Mouse (Mus musculus): ENCODE measurements around the gene Ago1. TPM values are rescaled to one million over a fixed set of nuclear protein-coding genes. Genes with fewer than 3 reads are reported as not detected.

Ago1 gene
- 3.5 TPM for polyA plus RNA-seq (2015; fragmentation: Illumina TruSeq; extraction: RNeasy Lipid Tissue Mini Kit (QIAGEN cat#74804); ENCODE audit: insufficient read depth, low read depth, low replicate concordance)

DNA sequence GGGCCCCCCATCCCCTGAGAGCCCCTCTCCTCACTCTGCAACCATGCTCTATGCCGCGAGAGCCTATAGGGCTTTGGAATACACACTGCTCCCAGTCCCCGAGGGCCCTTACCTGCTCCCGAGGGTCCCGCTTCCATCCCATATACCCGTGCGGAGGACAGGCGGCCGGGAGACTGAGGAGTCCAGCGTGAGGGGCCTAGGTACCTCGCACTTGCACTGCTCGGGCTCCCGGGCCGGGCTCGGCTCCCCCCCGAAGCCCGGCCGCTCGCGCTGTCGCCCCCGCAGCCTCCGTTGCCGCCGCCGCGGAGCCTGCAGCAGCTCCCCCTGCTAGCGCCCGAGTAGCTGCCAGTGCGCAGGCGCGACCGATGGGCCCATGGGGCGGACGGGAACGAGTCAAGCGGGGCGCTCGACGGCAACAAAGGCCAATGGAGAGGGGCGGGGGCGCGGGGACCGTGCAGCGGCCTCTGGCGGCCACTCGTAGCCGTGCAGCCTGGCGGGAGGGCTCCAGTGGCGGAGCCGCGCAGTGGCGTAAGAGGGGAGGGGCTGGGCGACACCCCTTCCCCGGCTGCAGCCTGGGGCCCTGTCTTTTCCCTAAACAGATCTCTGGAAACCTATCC is at the start of gene Ago1:
Ago1 (minus strand) TSS at position 299 of the 617 bp plus-strand sequence.

GRCm38 (mm10) chr4:126429347-126430079 is 38.9 kb downstream of the Ago1 start, which contains the start of gene Ago3:
Ago3 (minus strand) TSS chr4:126429556.

Other genes with a start within 250 kb of the Ago1 start
- 12.6 TPM for gene Map7d1, start 212.2 kb downstream of the Ago1 start, polyA plus RNA-seq (2015; fragmentation: Illumina TruSeq; extraction: RNeasy Lipid Tissue Mini Kit (QIAGEN cat#74804); ENCODE audit: insufficient read depth, low read depth, low replicate concordance)
- 13.9 TPM for gene Trappc3, start 206.3 kb downstream of the Ago1 start, polyA plus RNA-seq (2015; fragmentation: Illumina TruSeq; extraction: RNeasy Lipid Tissue Mini Kit (QIAGEN cat#74804); ENCODE audit: insufficient read depth, low read depth, low replicate concordance)
- gene Col8a2, start 181.8 kb downstream of the Ago1 start, polyA plus RNA-seq (2015; fragmentation: Illumina TruSeq; extraction: RNeasy Lipid Tissue Mini Kit (QIAGEN cat#74804); ENCODE audit: insufficient read depth, low read depth, low replicate concordance): 0.42 TPM
- 8.7 TPM for gene Adprhl2, start 146.9 kb downstream of the Ago1 start, polyA plus RNA-seq (2015; fragmentation: Illumina TruSeq; extraction: RNeasy Lipid Tissue Mini Kit (QIAGEN cat#74804); ENCODE audit: insufficient read depth, low read depth, low replicate concordance)
- gene Tekt2, start 142.9 kb downstream of the Ago1 start, polyA plus RNA-seq (2015; fragmentation: Illumina TruSeq; extraction: RNeasy Lipid Tissue Mini Kit (QIAGEN cat#74804); ENCODE audit: insufficient read depth, low read depth, low replicate concordance): 2.2 TPM
- gene Ago3, start 39.0 kb downstream of the Ago1 start, polyA plus RNA-seq (2015; fragmentation: Illumina TruSeq; extraction: RNeasy Lipid Tissue Mini Kit (QIAGEN cat#74804); ENCODE audit: insufficient read depth, low read depth, low replicate concordance): 2.9 TPM
- 1.5 TPM for gene Ago4, start 64.9 kb upstream of the Ago1 start, polyA plus RNA-seq (2015; fragmentation: Illumina TruSeq; extraction: RNeasy Lipid Tissue Mini Kit (QIAGEN cat#74804); ENCODE audit: insufficient read depth, low read depth, low replicate concordance)
- 0.26 TPM for gene Clspn, start 88.4 kb upstream of the Ago1 start, polyA plus RNA-seq (2015; fragmentation: Illumina TruSeq; extraction: RNeasy Lipid Tissue Mini Kit (QIAGEN cat#74804); ENCODE audit: insufficient read depth, low read depth, low replicate concordance)
- gene 5730409E04Rik, start 141.2 kb upstream of the Ago1 start, polyA plus RNA-seq (2015; fragmentation: Illumina TruSeq; extraction: RNeasy Lipid Tissue Mini Kit (QIAGEN cat#74804); ENCODE audit: insufficient read depth, low read depth, low replicate concordance): 2.9 TPM
- 26.3 TPM for gene Psmb2, start 209.0 kb upstream of the Ago1 start, polyA plus RNA-seq (2015; fragmentation: Illumina TruSeq; extraction: RNeasy Lipid Tissue Mini Kit (QIAGEN cat#74804); ENCODE audit: insufficient read depth, low read depth, low replicate concordance)